Mouse (Mus musculus) small intestine, adult 2 months (tissue): ENCODE measurements around the gene Hipk2.

Experiments used
- CTCF ChIP-seq: fragments of 200-500 bp; IDR thresholded peaks from 2 replicates; pipeline ENCODE4 v1.5.1; 2012; ENCODE audit warnings: low read depth, mild to moderate bottlenecking, control low read depth, inconsistent platforms, low read length, moderate library complexity, mixed read lengths; ENCODE audit not compliant: insufficient replicate concordance, insufficient read length; ENCODE audit errors: extremely low read depth
- POLR2A ChIP-seq: fragments of 200-500 bp; IDR thresholded peaks from 2 replicates; pipeline ENCODE4 v1.6.1; 2012; ENCODE audit warnings: low read depth, mild to moderate bottlenecking, control low read depth, inconsistent platforms, low read length, moderate library complexity

- TF ChIP-seq CTCF = no peak
- TF ChIP-seq POLR2A = no peak
Observed at GRCm38 (mm10) chr6:38808317-38808716, 67.6 kb downstream of the Hipk2 start.
